Mouse (Mus musculus): ENCODE results near the gene Wdtc1. TPM values are rescaled to one million over a fixed set of nuclear protein-coding genes. Genes with fewer than 3 reads are reported as not detected.
A peak's percentile ranks its signal among the peaks of the same experiment; 100 is the strongest.

The Wdtc1 gene
- polyA plus RNA-seq, 1 experiment from 2014 or later = 13.9 TPM

DNA sequence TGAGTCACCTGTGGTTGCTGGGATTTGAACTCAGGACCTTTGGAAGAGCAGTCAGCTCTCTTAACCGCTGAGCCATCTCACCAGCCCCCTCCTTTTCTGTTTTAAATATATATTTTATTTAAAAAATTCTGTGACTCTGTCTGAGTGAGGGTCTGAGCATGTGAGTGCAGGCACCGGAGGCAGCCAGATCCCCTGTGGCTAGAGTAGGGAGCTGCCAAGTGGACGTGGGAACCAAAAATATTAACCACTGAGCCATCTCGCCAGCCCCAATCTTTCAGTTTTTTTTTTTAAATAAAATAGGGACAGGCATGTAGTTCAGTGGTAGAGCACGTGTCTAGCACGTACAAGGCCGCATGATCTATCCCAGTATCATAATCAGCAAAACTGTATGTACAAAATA lies 48.5 kb downstream of the Wdtc1 start:
- H3K4me2 ChIP-seq (replicated peaks) = no peak overlapping the region
- H3K4me3 ChIP-seq (replicated peaks) = no peak overlapping the region
- WGBS = 94% methylated on average over 7 of the region's 7 CpGs
- no peak overlapping the region for H3K27ac ChIP-seq
- H3K4me1 ChIP-seq (replicated peaks) = no peaks in the 10 kb centered on the region
- H3K36me3 ChIP-seq = peaks cover 11% of the 10 kb centered on the region
- H3K27me3 ChIP-seq (replicated peaks) = no peaks in the 10 kb centered on the region
- H3K9me3 ChIP-seq = no peaks in the 10 kb centered on the region
- no peak for ATAC-seq
- no peak overlapping the region for H3K9ac ChIP-seq

DNA sequence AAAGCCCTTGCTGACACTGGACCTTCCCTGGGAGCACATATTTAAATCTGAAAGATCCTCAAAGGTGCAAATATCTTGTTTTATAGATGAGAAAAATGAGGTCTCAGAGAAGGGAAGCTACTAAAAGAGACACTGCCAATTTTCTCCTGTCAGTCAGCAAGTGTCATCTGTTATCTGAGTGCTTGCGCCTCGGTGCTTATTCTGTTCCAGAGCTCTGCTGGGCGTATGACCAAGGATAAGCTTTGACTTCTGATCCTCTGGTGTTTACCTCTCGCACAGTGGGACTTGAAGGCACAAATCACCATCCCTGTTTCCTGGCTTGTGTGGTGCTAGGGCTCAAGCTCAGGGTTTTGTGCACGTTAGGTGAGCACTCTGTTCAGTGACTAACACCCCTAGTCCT lies 50.6 kb downstream of the Wdtc1 start:
- no peak overlapping the region for H3K27ac ChIP-seq
- no peaks in the 10 kb centered on the region for H3K9me3 ChIP-seq
- WGBS = 78% methylated on average over 5 of the region's 5 CpGs
- ATAC-seq = no peak
- no peak overlapping the region for H3K4me2 ChIP-seq (replicated peaks)
- no peaks in the 10 kb centered on the region for H3K27me3 ChIP-seq (replicated peaks)
- peaks cover 11% of the 10 kb centered on the region for H3K36me3 ChIP-seq
- H3K4me1 ChIP-seq (replicated peaks) = peaks cover 11% of the 10 kb centered on the region
- no peak overlapping the region for H3K4me3 ChIP-seq (replicated peaks)
- H3K9ac ChIP-seq = no peak overlapping the region

DNA sequence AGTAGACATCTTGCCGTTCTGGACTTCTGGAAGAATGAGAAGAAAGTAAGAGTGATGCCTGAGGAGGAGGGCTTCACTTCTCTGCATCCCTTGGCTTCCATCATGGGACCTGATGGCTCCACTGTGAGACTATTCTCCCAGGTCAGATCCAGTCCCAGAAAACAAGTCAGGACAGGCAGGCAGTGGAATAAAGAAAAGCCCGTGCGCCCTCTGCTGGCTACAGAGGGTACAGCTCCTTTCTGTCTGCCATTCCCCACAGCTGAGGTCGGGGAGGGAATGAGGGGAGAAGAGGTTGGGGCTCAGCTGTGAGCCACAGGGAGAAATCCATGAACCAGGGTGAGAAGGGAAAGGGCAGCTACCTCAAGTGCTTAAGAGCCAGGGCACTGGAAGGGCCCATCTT lies 51.5 kb downstream of the Wdtc1 start:
- 25% methylated on average over 4 of the region's 4 CpGs for WGBS
- Histone ChIP-seq H3K36me3 (peaks cover 11% of the 10 kb centered on the region), H3K4me2 (replicated peaks) (no peak overlapping the region), H3K27me3 (replicated peaks) (no peaks in the 10 kb centered on the region), H3K9me3 (no peaks in the 10 kb centered on the region), H3K4me3 (replicated peaks) (no peak overlapping the region), H3K9ac (no peak overlapping the region), H3K4me1 (replicated peaks) (peaks cover 14% of the 10 kb centered on the region), H3K27ac (no peak overlapping the region)
- no peak for ATAC-seq

DNA sequence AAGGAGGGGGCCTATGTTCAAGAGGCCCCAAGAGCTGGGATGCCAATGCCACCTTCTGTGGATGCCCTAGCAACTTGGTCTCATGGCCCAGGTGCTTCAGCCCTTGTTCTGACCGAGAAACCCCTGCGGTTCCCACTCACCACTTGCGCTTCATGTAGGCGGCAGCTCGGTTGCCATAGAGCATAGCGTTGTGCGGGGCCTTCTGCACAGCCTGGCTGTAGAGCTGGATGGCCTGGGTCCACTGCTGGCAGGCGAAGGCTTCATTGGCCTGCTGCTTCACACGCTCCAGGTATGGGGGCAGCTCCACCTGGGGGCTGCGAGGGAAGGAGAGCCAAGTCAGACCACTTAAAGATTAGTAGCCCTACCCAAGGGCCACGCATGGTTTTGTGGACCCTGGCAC lies 52.9 kb downstream of the Wdtc1 start:
- Histone ChIP-seq H3K27ac (no peak overlapping the region), H3K4me1 (replicated peaks) (peaks cover 14% of the 10 kb centered on the region), H3K9me3 (no peaks in the 10 kb centered on the region), H3K27me3 (replicated peaks) (no peaks in the 10 kb centered on the region), H3K36me3 (peaks cover 14% of the 10 kb centered on the region), H3K9ac (no peak overlapping the region), H3K4me3 (replicated peaks) (no peak overlapping the region), H3K4me2 (replicated peaks) (no peak overlapping the region)
- 91% methylated on average over 11 of the region's 11 CpGs for WGBS
- ATAC-seq = no peak

DNA sequence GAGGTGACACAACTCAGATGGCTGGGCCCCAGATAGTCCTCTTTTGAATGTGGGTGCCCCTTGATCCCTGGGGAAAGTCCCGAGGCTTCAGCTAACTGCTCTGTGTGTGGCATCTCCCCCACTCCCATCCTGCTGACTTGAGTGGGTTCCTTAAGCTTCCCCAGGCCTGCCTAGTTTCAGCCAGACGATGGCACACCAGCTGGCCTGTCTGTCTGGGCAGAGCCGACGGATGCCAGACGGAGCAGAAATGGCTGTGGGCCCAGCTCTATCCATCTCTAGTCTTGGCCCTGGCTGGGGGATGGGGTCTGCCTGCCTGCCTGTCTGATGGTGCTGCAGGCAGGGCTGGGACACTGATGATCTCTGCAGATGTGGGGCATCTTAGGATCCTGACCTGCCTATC lies 53.6 kb downstream of the Wdtc1 start:
- Histone ChIP-seq H3K9me3 (no peaks in the 10 kb centered on the region), H3K4me2 (replicated peaks) (no peak overlapping the region), H3K36me3 (peaks cover 14% of the 10 kb centered on the region), H3K9ac (no peak overlapping the region), H3K4me3 (replicated peaks) (no peak overlapping the region), H3K27ac (no peak overlapping the region), H3K27me3 (replicated peaks) (no peaks in the 10 kb centered on the region), H3K4me1 (replicated peaks) (peaks cover 14% of the 10 kb centered on the region)
- WGBS = 56% methylated on average over 5 of the region's 5 CpGs
- no peak for ATAC-seq

DNA sequence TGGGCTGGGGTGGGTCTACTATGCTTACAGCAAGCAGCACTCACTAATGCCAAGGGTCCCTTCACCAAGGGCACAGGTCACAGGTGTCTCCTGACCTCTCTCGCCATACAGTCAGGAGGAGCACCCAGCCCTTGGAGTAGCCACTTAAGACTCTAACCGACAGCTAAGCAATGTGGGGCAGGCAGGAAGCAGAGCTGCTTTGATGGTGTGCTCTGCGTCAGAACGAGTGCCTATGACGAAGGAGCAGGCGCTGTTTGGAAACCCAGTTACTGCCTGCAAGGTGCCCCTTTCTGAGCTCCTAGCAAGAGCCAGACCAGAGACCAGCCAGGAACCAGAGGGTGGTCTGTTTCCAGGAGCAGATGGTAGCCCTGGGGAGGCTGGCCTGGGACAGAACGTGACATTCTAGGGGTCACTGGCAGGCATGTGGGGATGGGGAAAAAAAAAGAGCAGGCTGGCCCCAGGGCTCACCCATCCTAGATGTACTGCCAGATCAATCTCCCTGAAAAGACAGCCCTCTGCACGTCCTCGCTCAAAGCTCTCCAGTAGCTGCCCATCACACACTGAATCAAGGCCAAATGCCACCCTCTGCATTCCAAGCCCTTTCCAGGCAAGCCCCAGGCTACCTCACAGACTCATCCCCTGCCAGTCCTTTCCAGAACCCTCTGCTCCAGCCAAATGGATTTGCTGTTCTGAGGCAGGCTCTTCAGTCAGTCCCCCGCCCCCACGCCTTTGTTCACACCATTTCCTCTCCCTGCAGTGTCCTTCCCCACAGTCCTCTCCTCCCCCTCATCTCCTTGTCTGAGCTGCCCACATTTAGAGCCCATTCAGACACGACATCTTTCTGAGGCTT lies 54.5 kb downstream of the Wdtc1 start:
- Histone ChIP-seq H3K9ac (no peak overlapping the region), H3K9me3 (no peaks in the 10 kb centered on the region), H3K4me2 (replicated peaks) (no peak overlapping the region), H3K27ac (peak overlapping the region; percentile 30; the same call in 1 of the 2 replicates), H3K27me3 (replicated peaks) (no peaks in the 10 kb centered on the region), H3K36me3 (peaks cover 14% of the 10 kb centered on the region), H3K4me3 (replicated peaks) (no peak overlapping the region), H3K4me1 (replicated peaks) (peaks cover 14% of the 10 kb centered on the region)
- 48% methylated on average over 12 of the region's 12 CpGs for WGBS
- ATAC-seq = no peak

DNA sequence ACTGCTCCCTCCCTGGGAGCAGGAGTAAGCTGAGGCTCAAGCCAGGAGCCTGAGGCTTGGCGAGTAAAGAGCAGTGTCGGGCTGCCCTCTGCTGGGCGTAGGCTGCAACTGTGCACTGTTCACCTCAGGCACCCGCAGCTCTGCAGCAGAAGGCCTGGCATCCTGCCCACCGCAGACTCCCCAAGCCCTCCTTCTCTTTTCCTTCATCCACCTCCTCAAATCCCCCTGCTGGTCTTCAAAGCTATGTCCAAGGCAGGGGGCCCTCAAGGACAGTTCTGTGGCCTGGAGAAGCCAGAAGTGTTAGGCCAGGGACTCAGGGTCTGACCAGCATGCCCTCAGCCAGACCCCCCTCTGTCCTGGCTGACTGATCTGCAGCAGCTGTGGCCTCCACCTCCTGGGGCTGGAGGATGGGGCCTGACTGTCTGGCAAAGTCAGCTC lies 55.5 kb downstream of the Wdtc1 start:
- Histone ChIP-seq H3K9ac (peak overlapping the region; percentile 23), H3K9me3 (no peaks in the 10 kb centered on the region), H3K36me3 (peaks cover 14% of the 10 kb centered on the region), H3K4me2 (replicated peaks) (no peak overlapping the region), H3K27ac (0 out of 2 replicates have a peak overlapping the region, but pooled peaks have one; percentile 30), H3K27me3 (replicated peaks) (no peaks in the 10 kb centered on the region), H3K4me3 (replicated peaks) (no peak overlapping the region), H3K4me1 (replicated peaks) (peaks cover 22% of the 10 kb centered on the region)
- WGBS = 0% methylated on average over 5 of the region's 5 CpGs
- ATAC-seq = peak; percentile 86

DNA sequence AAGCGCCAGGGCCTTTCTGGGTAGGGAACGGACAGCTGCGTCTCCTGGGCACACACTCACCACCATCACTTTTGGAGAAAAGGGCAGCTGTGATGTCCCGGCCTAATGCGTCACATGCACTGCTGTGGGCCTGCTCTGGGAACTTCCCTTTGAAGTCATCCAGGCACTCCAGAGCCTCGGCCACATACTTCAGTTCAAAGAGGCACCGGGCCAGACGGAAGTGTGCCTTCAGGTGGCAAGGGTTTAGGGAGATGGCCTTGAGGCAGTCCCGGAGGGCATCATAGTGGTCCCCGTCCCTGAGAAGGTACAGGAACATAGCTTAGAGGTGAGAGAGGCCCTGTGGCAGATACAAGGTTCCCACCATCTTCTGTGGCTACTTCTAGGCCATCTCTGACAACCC lies 55.9 kb downstream of the Wdtc1 start:
- WGBS = 65% methylated on average over 10 of the region's 10 CpGs
- H3K27ac ChIP-seq = no peak overlapping the region

DNA sequence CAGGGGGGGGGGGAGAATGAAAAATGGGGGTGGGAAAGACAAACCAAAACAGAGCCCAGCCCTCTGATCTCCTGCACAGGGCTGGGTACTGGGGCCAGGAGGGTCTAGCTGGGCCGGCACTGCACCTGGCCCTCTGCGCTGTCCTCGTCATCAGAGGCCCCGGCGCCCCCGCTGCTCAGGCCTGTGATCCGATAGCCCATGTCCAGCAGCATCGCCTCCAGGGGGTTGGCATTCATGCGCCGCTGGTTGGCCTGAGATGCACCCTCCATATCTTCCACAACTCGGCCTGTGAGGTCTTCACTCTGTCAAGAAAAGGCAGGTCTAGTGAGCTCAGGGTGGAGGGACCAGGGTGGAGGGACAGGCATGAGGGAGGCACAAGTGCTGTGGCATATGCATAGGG lies 59.2 kb downstream of the Wdtc1 start:
- Histone ChIP-seq H3K36me3 (0 out of 2 replicates have a peak, but pooled peaks cover 3% of the 10 kb centered on the region), H3K9ac (no peak overlapping the region), H3K27me3 (replicated peaks) (no peaks in the 10 kb centered on the region), H3K4me1 (replicated peaks) (peaks cover 19% of the 10 kb centered on the region), H3K9me3 (no peaks in the 10 kb centered on the region), H3K4me3 (replicated peaks) (no peak overlapping the region), H3K4me2 (replicated peaks) (no peak overlapping the region), H3K27ac (no peak overlapping the region)
- 61% methylated on average over 11 of the region's 11 CpGs for WGBS
- ATAC-seq = no peak

More for the DNA sequence above, 55.9 kb downstream of the Wdtc1 start:
- Histone ChIP-seq H3K4me1 (replicated peaks) (peaks cover 22% of the 10 kb centered on the region), H3K9ac (peak overlapping the region; percentile 12; the same call in 1 of the 2 replicates), H3K4me3 (replicated peaks) (no peak overlapping the region), H3K27me3 (replicated peaks) (no peaks in the 10 kb centered on the region), H3K4me2 (replicated peaks) (no peak overlapping the region), H3K9me3 (no peaks in the 10 kb centered on the region), H3K36me3 (peaks cover 14% of the 10 kb centered on the region)
- no peak for ATAC-seq

DNA sequence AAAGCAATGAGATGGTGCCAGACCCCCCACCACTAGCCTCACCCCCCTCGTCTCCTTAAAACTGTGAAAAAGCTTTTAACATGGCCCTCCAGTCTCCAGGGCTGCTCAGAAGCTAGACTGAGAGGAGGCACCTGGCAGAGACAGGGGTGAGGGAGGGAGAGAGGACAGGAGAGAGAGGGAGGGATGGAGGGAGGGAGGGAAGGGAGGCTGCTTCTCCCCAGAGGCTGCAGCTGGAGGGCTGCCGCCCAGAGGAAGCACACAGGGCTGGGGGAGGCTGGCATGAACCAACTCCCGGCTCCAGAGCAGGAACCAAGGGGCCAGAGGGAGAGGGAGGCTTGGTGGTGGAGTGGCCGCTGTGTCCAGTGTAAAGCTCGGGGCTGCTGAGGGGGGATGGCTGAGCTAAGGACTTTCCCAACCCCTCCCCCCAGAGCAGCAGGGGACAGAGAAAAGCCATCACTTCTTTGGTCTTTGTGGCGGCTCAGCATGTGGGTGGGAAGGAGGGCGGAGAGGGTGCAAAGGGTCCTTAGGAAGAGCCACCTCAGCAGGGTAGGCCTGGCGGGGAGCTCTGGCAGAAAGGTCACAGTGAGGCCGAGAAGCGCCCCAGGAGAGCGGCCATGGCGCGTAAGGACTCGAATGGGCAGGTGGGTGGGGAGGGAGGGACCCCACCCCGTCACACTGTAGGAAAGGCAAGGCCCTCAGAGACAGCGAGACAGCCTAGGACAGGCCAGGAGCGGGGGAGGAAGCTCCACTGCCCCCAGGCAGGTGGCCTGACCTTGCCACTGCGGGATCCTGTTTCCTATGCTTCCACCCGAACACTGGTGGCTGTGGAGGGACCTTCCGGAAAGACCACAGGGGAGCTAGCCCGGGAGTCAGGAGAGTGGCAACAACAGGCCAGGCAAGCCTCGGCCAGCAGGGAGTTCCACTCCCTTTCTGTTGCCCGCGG lies 60.1 kb downstream of the Wdtc1 start:
- H3K4me2 ChIP-seq (replicated peaks) = no peak overlapping the region
- H3K4me1 ChIP-seq (replicated peaks) = peaks cover 15% of the 10 kb centered on the region
- no peaks in the 10 kb centered on the region for H3K9me3 ChIP-seq
- ATAC-seq = peak; percentile 39; the same call in 1 of the 2 replicates
- H3K27me3 ChIP-seq (replicated peaks) = no peaks in the 10 kb centered on the region
- H3K27ac ChIP-seq = no peak overlapping the region
- H3K9ac ChIP-seq = no peak overlapping the region
- WGBS = 36% methylated on average over 24 of the region's 24 CpGs
- H3K4me3 ChIP-seq (replicated peaks) = no peak overlapping the region
- H3K36me3 ChIP-seq = 0 out of 2 replicates have a peak, but pooled peaks cover 3% of the 10 kb centered on the region

DNA sequence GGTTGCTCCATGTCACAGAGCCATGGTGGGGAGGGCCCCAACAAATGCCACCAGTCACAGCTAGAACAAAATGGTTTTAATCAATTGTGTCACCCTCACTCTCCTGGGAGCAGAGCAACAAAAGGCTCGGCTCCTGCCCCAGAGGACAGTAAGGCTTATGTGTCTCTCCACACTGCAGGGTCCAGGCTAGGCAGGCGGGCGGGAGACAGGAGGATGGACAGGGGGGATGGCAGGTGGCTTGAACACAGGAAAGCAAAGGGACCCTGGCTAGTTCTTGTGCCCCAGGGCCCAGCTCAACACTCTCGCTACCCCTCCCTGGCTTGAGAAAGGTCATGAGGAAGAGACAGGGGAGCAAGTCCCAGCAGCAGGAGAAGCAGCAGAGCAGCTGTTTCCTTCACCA lies 60.9 kb downstream of the Wdtc1 start:
- H3K27me3 ChIP-seq (replicated peaks) = no peaks in the 10 kb centered on the region
- no peaks in the 10 kb centered on the region for H3K9me3 ChIP-seq
- 0 out of 2 replicates have a peak, but pooled peaks cover 3% of the 10 kb centered on the region for H3K36me3 ChIP-seq
- no peak overlapping the region for H3K27ac ChIP-seq
- H3K9ac ChIP-seq = no peak overlapping the region
- H3K4me1 ChIP-seq (replicated peaks) = peaks cover 9% of the 10 kb centered on the region
- H3K4me2 ChIP-seq (replicated peaks) = no peak overlapping the region
- no peak overlapping the region for H3K4me3 ChIP-seq (replicated peaks)
- no peak for ATAC-seq
- 81% methylated on average over 4 of the region's 4 CpGs for WGBS

DNA sequence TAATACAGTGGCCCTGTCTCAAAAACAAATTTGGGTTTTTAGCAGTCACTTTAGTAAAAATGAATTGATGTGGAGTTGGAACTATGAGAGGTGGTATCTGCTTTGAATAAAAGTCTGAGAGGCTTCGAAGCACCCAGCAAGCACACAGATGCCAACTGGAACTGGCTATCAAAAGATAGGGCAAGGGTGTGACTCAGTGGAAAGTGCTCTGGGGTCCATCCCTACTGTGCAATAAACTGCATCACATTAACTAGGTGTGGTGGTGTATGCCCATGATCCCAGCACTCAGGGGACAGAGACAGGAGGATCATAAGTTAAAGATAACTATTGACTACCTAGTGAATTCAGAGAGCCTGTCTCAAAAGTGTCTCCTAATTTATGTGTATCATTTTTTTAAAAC lies 62.0 kb downstream of the Wdtc1 start:
- no peak overlapping the region for H3K9ac ChIP-seq
- no peaks in the 10 kb centered on the region for H3K27me3 ChIP-seq (replicated peaks)
- no peaks in the 10 kb centered on the region for H3K9me3 ChIP-seq
- WGBS = 93% methylated on average over 1 of the region's 1 CpGs
- no peaks in the 10 kb centered on the region for H3K36me3 ChIP-seq
- no peak overlapping the region for H3K4me3 ChIP-seq (replicated peaks)
- H3K4me1 ChIP-seq (replicated peaks) = peaks cover 9% of the 10 kb centered on the region
- H3K4me2 ChIP-seq (replicated peaks) = no peak overlapping the region
- no peak overlapping the region for H3K27ac ChIP-seq
- ATAC-seq = no peak
